Mouse (Mus musculus) C2C12 (cell line): ENCODE measurements around the gene Prkab1.

Source experiments
- CEBPB ChIP-seq: IDR thresholded peaks from one replicate; pipeline ENCODE4 v1.6.1; 2011; ENCODE audit warnings: low read depth, mild to moderate bottlenecking, control low read depth, moderate library complexity
- CTCF ChIP-seq: IDR thresholded peaks from one replicate; pipeline ENCODE4 v1.5.1; 2011; ENCODE audit not compliant: control insufficient read depth, insufficient read depth, insufficient read length
- FOSL1 ChIP-seq: IDR thresholded peaks from one replicate; pipeline ENCODE4 v1.8.0; 2011; ENCODE audit warnings: mild to moderate bottlenecking, low read length; ENCODE audit not compliant: poor library complexity, insufficient read depth, severe bottlenecking
- MAX ChIP-seq: IDR thresholded peaks from one replicate; pipeline ENCODE4 v1.6.1; 2011; ENCODE audit warnings: mild to moderate bottlenecking, control low read depth
- MYOD1 ChIP-seq: IDR thresholded peaks from one replicate; pipeline ENCODE4 v1.6.1; 2011; ENCODE audit warnings: low read depth; ENCODE audit not compliant: control insufficient read depth, insufficient read length
- MYOG ChIP-seq: IDR thresholded peaks from one replicate; pipeline ENCODE4 v1.6.1; 2011; ENCODE audit not compliant: control insufficient read depth, insufficient read length; ENCODE audit errors: extremely low read depth
- USF1 ChIP-seq: IDR thresholded peaks from one replicate; pipeline ENCODE4 v1.6.1; 2011; ENCODE audit warnings: low read depth, mild to moderate bottlenecking, control low read depth, moderate library complexity

DNA sequence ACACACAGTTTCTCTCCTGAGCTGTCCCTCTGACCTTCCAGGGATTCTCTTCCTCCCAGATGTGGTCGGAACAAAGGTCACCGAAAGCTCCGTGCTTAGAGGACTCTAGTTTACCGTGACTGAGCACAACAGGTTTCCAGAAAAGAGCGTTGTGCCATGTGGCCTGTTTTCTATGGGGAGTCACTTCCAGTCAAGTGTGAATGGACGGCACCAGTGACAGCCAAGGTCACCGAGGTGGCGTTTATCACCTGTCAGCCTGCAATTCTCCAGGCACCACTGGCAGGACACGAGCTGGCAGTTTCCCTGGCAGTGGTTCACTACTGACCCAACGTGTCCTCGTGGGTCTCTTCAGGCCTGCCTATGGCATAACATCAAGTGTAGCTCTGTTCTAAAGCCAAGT, 4.9 kb downstream of the Prkab1 start:
- no peak for TF ChIP-seq CTCF
- TF ChIP-seq USF1, result no peak
- no peak for TF ChIP-seq MAX
- TF ChIP-seq FOSL1, result no peak
- TF ChIP-seq MYOD1, result no peak
- TF ChIP-seq CEBPB, result no peak
- TF ChIP-seq MYOG, result no peak
